Mouse (Mus musculus): ENCODE data around the gene Ebpl.

The Ebpl gene

GRCm38 (mm10) chr14:61360131-61360980, at the start of gene Ebpl:
Gene Ebpl (minus strand): TSS chr14:61360439.
- DNase-seq (ENCODE audit: low spot score): peak; percentile 94

DNA sequence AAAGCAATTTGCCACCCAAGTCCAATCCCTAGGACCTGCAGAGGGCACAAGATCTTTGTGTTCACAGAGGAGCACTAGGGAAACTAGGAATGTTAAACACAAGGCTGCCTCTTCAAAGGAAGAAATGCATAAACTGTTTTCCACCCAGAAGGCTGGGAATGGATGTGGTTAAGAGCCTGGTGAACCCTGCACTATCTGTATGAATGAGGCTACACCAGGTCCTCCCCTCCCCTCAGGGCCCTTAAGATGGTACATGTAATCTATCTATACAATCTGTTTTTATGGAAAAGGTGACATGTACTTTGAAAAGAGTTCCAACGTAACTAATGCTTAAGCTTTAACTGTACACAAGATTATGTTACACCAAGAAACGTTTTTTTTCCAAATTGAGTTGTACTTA, 49.8 kb upstream of the Ebpl start:
- DNase-seq (ENCODE audit: low spot score): no peak

DNA sequence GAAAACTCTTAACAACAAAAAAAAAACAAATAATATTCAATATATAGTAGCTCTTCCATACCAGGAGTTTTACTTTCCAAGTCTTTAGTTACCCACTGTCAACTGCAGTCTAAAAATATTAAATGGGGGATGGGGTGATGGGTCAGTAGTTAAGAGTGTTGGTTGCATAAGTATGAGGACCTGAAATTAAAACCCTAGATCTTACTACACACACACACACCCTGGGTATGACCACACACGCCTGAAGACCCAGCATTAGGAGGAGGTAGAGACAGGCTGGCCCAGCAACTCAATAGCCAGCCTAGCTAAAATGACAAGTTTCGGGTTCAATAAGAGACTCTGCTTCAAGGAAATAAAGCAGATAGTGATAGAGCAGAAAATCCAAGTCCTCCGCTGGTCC, 46.8 kb upstream of the Ebpl start:
- no peak for DNase-seq (ENCODE audit: low spot score)

DNA sequence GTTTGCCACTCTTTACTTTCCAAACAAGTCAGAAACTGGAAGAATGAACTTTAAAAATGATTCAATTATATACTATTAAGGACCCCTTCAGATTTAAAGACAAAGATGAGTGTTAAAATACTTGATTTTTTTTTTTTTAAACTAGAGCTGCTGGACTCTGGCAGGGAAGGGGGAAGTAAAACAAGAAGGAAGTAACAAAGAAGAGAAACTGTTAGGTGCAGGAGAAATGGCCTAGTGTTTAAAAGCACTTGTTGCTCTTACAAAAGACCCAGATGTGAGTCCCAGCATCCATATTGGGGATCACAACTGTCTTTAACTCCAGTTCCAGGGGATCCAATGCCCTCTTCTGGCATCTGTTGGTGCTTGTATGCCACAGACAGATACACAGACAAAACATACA, 45.5 kb upstream of the Ebpl start:
- no peak for DNase-seq (ENCODE audit: low spot score)

- no peak for DNase-seq (ENCODE audit: low spot score)
These were observed 44.7 kb upstream of the Ebpl start for GRCm38 (mm10) chr14:61404941-61405340.

GRCm38 (mm10) chr14:61394745-61395144, 34.5 kb upstream of the Ebpl start:
- DNase-seq (ENCODE audit: low spot score): no peak

- DNase-seq (ENCODE audit: low spot score): no peak
These were observed 30.3 kb upstream of the Ebpl start for GRCm38 (mm10) chr14:61390586-61390985.

GRCm38 (mm10) chr14:61367290-61367689, 7.1 kb upstream of the Ebpl start:
- DNase-seq (ENCODE audit: low spot score): no peak

DNA sequence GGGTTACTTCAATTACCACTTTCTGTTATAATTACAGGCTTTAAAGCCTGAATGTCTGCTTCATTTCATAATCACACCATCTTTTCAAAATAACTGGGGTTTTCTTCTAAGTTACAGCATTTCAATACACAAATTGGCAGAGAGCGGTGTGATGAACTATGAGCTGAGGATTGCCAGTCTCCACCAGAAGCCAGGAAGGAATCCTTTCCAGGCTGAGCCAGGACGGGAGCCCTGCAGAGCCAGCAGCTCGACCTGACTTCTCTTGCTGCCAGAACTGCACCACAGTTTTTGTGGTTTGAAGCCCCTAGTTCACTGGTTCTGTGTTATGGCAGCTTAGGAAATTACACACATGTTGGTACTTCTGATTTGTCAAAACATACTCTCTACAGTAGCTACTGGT, 4.4 kb upstream of the Ebpl start:
- no peak for DNase-seq (ENCODE audit: low spot score)

- DNase-seq (ENCODE audit: low spot score): no peak
These were observed 3.5 kb upstream of the Ebpl start for GRCm38 (mm10) chr14:61363734-61364133.

GRCm38 (mm10) chr14:61362268-61362667, 2.0 kb upstream of the Ebpl start:
- no peak for DNase-seq (ENCODE audit: low spot score)

- DNase-seq (ENCODE audit: low spot score): peak; percentile 26
These were observed 807 bp upstream of the Ebpl start for GRCm38 (mm10) chr14:61360981-61361511.

- DNase-seq (ENCODE audit: low spot score): peak; percentile 35
These were observed 5.7 kb downstream of the Ebpl start for GRCm38 (mm10) chr14:61354251-61355235.

- no peak for DNase-seq (ENCODE audit: low spot score)
These were observed 9.4 kb downstream of the Ebpl start for GRCm38 (mm10) chr14:61350808-61351207.

DNA sequence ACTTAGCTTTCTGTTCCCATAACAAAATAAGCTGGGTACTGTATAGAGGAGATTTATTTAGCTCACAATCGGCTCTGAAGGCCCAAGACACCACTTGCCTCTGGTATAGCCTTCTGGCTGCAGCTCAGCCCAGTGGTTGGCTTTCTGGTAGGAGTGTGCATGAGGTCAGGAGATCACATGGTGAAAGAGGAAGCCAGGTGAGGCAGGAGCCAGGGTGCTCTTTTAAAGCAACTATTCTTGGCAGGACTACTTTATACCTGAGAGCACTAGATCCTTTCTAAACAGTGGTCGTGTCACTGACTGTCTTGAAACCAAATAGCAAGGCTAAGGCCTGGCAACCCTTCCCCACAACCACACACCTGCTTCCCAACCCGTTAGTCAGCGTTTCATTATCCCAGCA, 10.4 kb downstream of the Ebpl start:
- DNase-seq (ENCODE audit: low spot score): no peak

DNA sequence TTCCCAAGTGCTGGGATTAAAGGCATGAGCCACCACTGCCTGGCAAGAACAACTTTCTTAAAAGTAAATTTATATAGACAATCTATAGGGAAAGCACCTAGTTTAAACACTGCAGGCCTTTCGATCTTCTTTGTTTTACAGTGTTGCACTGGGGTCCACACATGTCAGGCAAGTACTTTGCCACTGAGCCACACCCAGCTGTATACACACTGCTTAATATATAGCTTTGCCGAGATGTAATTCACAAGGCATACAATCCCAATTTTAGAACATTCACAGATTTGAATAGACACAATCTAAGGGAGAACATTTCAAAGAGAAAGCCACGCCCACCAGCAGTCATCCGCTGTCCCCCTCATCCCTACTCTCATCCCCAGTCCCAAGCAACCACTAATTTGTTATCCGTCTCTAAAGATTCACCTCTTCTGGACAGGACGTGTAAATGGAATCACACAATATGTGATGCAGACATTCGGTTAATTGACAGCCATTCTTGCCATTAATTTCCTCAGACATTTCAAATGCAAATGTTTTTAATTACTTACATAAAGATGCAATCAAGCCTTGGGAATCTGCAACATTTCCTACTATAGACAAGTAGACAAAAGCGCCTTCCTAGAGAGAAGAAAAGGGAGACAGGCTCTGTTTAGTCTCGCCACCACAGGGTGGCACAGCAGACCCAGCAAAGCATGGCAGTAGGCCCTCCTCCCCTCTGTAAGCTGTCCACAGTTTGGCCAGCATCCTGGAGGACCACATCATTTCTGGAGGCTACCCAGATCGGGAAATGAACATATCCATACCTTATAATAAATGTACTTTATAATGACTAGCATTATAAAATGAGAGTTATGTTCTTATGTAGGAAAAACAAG, 13.2 kb downstream of the Ebpl start:
- DNase-seq (ENCODE audit: low spot score): no peak

DNA sequence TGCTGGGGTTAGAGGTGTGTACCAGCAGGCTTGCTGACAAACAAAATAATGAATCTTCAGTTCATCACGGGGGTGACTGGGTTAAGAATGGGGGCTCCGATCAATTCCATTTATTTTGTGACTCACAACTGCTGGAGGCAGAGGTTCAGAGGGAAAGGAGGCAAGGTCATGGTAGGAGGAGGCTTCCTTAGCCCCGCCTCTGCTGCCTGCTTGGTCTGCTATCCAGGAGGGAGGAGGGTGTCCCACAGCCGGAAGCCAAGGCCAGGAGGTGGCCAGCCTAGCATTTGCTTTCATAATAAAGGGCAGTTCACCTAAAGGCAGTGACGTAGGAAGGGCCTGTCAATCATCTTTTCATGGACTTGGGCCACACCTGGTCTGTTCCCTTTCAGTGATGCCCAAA, 15.6 kb downstream of the Ebpl start:
- DNase-seq (ENCODE audit: low spot score): no peak

DNA sequence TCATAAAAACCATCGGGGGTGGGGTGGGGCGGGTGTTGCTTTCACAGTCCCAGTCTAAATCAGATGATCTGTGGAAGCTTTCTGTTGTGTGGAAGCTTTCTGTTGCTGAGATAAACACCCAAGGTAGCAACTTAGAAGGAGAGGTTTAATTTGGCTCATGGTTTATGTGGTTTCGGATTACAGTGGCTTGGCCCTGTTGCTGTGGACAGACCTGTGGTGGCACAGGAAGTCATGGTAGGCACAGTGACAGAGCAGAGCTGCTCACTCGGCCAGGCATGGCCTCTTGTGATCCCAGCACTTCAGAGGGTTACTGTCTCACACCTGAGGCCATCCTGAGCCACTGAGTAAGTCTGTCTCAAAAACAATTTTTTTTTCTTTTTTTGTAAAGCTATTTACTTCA, 20.9 kb downstream of the Ebpl start:
- no peak for DNase-seq (ENCODE audit: low spot score)

- peak; percentile 96 for DNase-seq (ENCODE audit: low spot score)
These were observed 29.2 kb downstream of the Ebpl start for GRCm38 (mm10) chr14:61330996-61331561.

DNA sequence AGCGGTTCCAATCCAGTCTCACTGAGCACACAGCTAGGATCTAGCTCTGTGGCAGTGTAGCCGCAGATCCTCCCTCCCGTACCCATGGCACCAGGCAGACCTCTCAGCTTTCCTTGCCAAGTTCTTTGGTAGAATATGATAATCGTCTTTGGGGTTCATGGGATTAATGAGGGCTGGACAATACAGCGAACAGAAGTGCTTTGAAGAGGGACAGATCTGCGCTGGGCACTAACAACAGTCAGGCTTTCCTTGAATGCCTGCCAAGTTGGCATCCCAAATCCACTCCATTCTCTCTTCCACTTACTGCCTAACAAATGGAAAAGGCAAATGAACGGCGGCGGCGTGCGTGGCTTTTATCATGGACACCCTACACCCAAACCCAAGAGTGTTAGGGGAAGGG, 29.6 kb downstream of the Ebpl start:
- no peak for DNase-seq (ENCODE audit: low spot score)

Measured in adipocyte (in vitro differentiated cells).